Mouse (Mus musculus): ENCODE results near the gene Spns2.

The Spns2 gene

DNA sequence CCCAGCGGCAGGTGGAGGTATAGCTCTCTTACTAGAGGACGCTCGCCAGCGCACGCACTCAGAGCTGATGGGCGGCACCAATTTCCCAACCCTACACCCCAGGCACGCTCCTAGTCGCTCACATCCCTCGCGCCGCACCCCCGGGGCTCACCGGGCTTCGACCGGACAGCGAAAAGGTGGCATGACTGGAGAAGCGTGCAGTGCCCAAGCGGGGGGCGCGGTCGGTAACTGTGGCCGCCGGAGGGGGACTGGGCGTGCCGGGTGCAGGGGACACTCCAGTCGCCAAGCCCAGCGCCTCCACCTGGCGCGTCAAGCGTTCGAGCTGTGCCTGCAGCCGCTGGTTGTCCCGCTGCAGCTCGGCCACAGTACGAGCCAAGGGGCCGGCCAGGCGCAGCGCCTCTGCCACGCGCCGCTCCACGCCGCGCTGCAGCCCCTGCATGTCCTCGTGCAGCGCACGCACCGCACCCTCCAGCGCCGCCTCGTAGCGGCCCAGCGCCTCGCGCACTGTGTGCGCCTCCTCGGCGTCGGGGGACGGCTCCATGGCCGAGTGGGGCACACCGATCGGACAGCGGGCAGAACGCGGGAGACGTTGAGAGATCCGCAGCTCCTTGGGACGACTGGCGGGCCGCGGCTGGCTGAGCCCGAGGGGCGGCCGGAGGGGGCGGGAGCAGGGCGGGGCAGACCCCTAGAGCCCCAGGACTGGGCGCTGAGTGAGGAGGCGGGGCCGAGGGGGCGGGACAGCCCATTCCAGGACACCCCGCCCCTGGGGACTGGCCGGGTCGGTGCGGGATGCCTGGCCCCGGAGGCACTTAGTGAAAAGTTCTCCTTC, 78.4 kb downstream of the Spns2 start, which contains the start of gene Smtnl2:
Smtnl2 (minus strand) TSS at position 621 of the 829 bp plus-strand sequence.
- peak; percentile 92 for DNase-seq (ENCODE audit: low spot score)

GRCm38 (mm10) chr11:72410521-72411092, 79.1 kb downstream of the Spns2 start:
- DNase-seq (ENCODE audit: low spot score), result no peak

GRCm38 (mm10) chr11:72409649-72410385, 79.9 kb downstream of the Spns2 start:
- DNase-seq (ENCODE audit: low spot score), result no peak

DNA sequence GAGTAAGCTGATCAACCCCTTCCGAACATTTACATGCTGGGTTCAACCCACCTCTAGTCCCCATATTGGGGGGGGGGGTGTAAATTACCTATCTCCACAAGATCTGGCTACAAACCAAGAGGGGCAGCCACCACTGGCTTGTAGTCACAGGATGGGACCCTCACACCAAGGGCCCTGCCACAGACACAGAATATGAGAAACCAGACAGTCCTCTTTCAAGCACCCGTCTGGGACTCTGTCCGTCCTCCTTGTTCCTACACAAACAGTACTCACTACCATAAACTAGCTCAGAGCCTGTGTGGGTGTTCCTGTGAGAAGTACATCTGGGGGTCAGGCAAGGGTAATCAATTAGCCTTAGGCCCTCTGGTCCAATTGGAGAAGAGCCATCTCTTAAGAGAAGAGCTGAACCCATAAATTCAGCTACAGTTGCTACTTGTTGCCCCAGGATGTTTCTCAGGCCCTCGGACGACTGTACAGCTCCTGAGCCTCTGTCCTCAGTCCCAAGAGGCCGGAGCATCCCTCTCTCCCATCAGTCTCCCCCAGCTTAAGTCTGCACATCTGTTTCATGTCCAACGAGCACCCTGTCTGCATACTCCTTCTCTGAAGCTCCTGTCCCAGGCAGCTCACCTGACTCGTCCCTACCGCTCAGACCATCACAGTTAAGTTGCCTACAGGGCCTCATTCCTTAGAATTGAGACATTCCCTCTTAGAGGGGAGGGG, 81.1 kb downstream of the Spns2 start:
- no peak for DNase-seq (ENCODE audit: low spot score)

DNA sequence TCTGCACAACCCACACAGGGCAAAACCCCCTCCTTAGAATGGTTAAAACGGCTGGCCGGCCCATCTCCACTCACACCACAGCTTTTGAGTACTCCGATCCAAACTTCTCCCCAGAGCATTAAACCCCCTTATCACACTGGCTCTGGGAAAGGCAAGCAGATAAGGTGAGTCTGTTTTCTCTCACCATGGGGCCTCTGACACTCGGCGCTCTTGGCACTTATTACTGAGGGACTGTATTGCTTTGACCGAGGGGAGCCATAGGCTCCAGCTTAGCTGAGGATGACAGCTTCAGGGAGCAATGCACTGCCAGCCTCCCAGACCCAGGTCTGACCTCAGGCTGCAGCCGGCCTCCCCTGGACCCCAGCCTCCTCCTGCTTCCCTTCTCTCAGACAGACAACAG, 82.1 kb downstream of the Spns2 start:
- DNase-seq (ENCODE audit: low spot score), result no peak

GRCm38 (mm10) chr11:72407081-72407480, 82.6 kb downstream of the Spns2 start:
- no peak for DNase-seq (ENCODE audit: low spot score)

DNA sequence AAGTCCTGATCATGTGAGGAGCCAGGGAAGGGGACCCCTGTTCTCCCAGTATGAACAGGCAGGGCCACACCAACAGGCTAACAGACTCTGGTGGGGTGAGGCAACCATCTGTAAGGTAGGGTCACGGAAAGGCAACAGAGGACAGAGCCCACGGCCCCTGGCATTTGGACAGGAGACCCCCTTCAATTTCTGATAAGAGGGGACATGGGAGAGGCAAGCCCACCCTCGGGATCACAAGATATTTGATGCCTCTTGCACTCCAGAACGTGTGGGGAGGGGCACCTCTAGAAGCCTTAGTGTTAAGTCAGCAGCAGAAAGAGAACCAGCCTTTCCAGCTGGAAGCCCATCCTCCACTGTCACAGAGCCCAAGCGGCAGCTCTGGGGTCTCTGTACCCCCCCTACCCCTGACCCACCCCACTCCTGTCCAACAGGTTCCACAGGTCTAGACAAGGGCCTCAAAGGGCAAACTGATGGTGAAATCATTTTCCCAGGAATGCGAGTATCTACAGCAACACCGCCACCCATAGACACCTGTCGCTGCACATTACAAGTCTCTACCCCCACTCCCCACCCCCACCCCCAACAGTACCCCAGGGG, 83.5 kb downstream of the Spns2 start:
- DNase-seq (ENCODE audit: low spot score), result no peak

DNA sequence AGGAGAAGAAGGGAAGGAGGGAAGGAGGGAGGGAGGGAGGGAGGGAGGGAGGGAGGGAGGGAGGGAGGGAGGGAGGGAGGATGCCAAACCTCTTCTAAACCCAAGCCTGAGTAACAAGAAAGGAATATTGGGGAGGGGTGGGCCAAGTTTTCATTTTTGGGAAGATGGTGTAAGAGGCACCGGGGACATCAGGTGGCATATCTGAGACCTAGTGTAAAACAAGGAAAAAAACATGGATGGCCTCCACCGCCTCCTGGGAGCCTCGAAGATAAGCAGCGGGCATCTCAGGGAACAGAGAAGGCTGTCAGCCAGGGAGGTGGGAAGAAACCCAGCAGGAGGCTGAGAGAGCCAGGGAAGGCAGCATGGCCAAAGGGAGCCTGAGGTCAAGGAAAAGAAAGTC, 84.2 kb downstream of the Spns2 start:
- no peak for DNase-seq (ENCODE audit: low spot score)

GRCm38 (mm10) chr11:72402969-72403368, 86.7 kb downstream of the Spns2 start:
- DNase-seq (ENCODE audit: low spot score), result no peak

DNA sequence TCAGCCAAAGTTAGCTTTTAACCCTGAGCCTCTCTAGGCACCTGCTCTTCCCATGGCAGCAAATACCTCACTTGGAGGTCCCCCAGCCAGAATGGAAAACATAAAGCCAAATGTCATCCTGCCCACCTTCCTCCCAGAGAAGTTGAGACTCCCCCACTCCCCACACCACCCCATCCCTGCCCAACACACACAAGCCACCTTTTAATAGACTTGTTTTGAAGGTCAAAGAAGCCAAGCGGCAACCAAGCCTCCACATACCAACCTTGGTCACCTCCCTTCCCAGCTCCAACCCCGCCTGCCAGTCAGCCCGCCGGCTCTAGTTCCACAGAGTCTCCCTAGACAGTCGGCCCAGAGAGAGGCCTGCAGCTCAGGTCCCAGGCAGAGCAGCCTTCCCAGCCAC, 87.7 kb downstream of the Spns2 start:
- no peak for DNase-seq (ENCODE audit: low spot score)

Measured in ovary, postnatal 36 days (tissue).